Mouse (Mus musculus) forebrain, embryonic 14.5 days (tissue): ENCODE measurements around the gene Tns2. TPM values are rescaled to one million over a fixed set of nuclear protein-coding genes. Genes with fewer than 3 reads are reported as not detected.

Experiments
- ATAC-seq: fragments of 200-750 bp; cut with Nextera tagmentation; 2 replicates; pipeline ENCODE4 v1.8.0; 2017; ENCODE audit warnings: mild to moderate bottlenecking, moderate library complexity
- DNase-seq: peaks from one replicate; pipeline ENCODE4 v3.0.0-alpha.2; 2015; ENCODE audit warnings: low spot score
- H3K27ac ChIP-seq: fragments of 300-500 bp; sonication (generic); 2 replicates; pipeline ENCODE4 v1.5.1; 2014; ENCODE audit warnings: low read depth, mild to moderate bottlenecking, control low read depth, low read length, moderate library complexity
- H3K27me3 ChIP-seq: fragments of 300-500 bp; sonication (generic); replicated peaks from 2 replicates; pipeline ENCODE4 v1.6.1; 2014; ENCODE audit warnings: low read length, control low read depth, mixed read lengths; ENCODE audit not compliant: control insufficient read depth, insufficient read depth
- H3K36me3 ChIP-seq: fragments of 300-500 bp; sonication (generic); 2 replicates; pipeline ENCODE4 v1.6.1; 2014; ENCODE audit warnings: low read length, control low read depth; ENCODE audit not compliant: control insufficient read depth, insufficient read depth
- H3K4me1 ChIP-seq: fragments of 300-500 bp; sonication (generic); 2 replicates; pipeline ENCODE4 v1.6.1; 2014; ENCODE audit warnings: antibody characterized with exemption, low read length, control low read depth; ENCODE audit not compliant: control insufficient read depth, insufficient read depth
- H3K4me2 ChIP-seq: fragments of 300-500 bp; sonication (generic); 2 replicates; pipeline ENCODE4 v1.6.1; 2014; ENCODE audit warnings: mild to moderate bottlenecking, control low read depth, low read length
- H3K4me3 ChIP-seq: fragments of 300-500 bp; sonication (generic); 2 replicates; pipeline ENCODE4 v1.5.1; 2014; ENCODE audit warnings: low read depth, low read length, control low read depth
- H3K9ac ChIP-seq: fragments of 300-500 bp; sonication (generic); 2 replicates; pipeline ENCODE4 v1.6.1; 2014; ENCODE audit warnings: mild to moderate bottlenecking, low read length, control low read depth, moderate library complexity
- H3K9me3 ChIP-seq: fragments of 300-500 bp; sonication (generic); replicated peaks from 2 replicates; pipeline ENCODE4 v1.6.1; 2016; ENCODE audit warnings: low read length, control low read depth, mixed read lengths; ENCODE audit not compliant: control insufficient read depth
- WGBS: fragments of 180-500 bp; shearing (Covaris S2); extraction: QIAGEN DNeasy Blood & Tissue Kit; methylation state at CpG from one replicate; pipeline ENCODE4 v1.1.7; 2014; 5-methylcytosine and 5-hydroxymethylcytosine counted together
- polyA plus RNA-seq: library from polyadenylated mRNA; unstranded; fragments of >200 nt; fragmentation: Nextera tagmentation; extraction: Ambion mirVana; gene quantifications from 2 replicates; pipeline ENCODE4 v1.2.1, GENCODE M21; 2014

The Tns2 gene
- polyA plus RNA-seq, 1 experiment from 2014 or later = 5.5 TPM

GRCm38 (mm10) chr15:102112181-102112580 is 12.0 kb downstream of the Tns2 start:
- Histone ChIP-seq H3K4me2 (no peak overlapping the region), H3K4me3 (no peak overlapping the region), H3K27ac (no peak overlapping the region), H3K27me3 (peaks cover 8% of the 10 kb centered on the region), H3K9ac (no peak overlapping the region), H3K9me3 (no peaks in the 10 kb centered on the region), H3K4me1 (peaks cover 11% of the 10 kb centered on the region), H3K36me3 (peaks cover 21% of the 10 kb centered on the region)
- ATAC-seq = no peak
- WGBS = 88% methylated on average over 6 of the region's 6 CpGs
- DNase-seq = no peak

GRCm38 (mm10) chr15:102112827-102113226 is 12.6 kb downstream of the Tns2 start:
- H3K27ac ChIP-seq = no peak overlapping the region
- H3K27me3 ChIP-seq = peaks cover 1% of the 10 kb centered on the region; the same call in 1 of the 2 replicates
- H3K4me3 ChIP-seq = no peak overlapping the region
- peaks cover 7% of the 10 kb centered on the region for H3K4me1 ChIP-seq
- no peak overlapping the region for H3K9ac ChIP-seq
- DNase-seq (no peak), ATAC-seq (no peak)
- peaks cover 28% of the 10 kb centered on the region for H3K36me3 ChIP-seq
- 87% methylated on average over 8 of the region's 8 CpGs for WGBS
- H3K4me2 ChIP-seq = no peak overlapping the region
- H3K9me3 ChIP-seq = no peaks in the 10 kb centered on the region

- no peaks in the 10 kb centered on the region for H3K27me3 ChIP-seq
- no peaks in the 10 kb centered on the region for H3K9me3 ChIP-seq
- no peak overlapping the region for H3K4me2 ChIP-seq
- WGBS = 81% methylated on average over 4 of the region's 4 CpGs
- no peak overlapping the region for H3K4me3 ChIP-seq
- peaks cover 7% of the 10 kb centered on the region for H3K4me1 ChIP-seq
- H3K27ac ChIP-seq = no peak overlapping the region
- ATAC-seq (no peak), DNase-seq (no peak)
- peaks cover 36% of the 10 kb centered on the region for H3K36me3 ChIP-seq
- H3K9ac ChIP-seq = no peak overlapping the region
Measured at GRCm38 (mm10) chr15:102113674-102114073, 13.5 kb downstream of the Tns2 start.

GRCm38 (mm10) chr15:102114651-102115260 is 14.5 kb downstream of the Tns2 start:
- WGBS = 87% methylated on average over 7 of the region's 7 CpGs
- ATAC-seq = no peak
- H3K4me3 ChIP-seq = no peak overlapping the region
- H3K4me2 ChIP-seq = no peak overlapping the region
- no peaks in the 10 kb centered on the region for H3K9me3 ChIP-seq
- H3K36me3 ChIP-seq = peaks cover 47% of the 10 kb centered on the region
- no peak overlapping the region for H3K9ac ChIP-seq
- DNase-seq = no peak
- H3K27ac ChIP-seq = no peak overlapping the region
- peaks cover 7% of the 10 kb centered on the region for H3K4me1 ChIP-seq
- H3K27me3 ChIP-seq = no peaks in the 10 kb centered on the region

GRCm38 (mm10) chr15:102115731-102116231 is 15.6 kb downstream of the Tns2 start:
- no peak overlapping the region for H3K4me2 ChIP-seq
- peaks cover 7% of the 10 kb centered on the region for H3K4me1 ChIP-seq

GRCm38 (mm10) chr15:102116753-102117415 is 16.7 kb downstream of the Tns2 start:
- 48% methylated on average over 11 of the region's 11 CpGs for WGBS
- H3K4me3 ChIP-seq = no peak overlapping the region
- peak overlapping the region; percentile 18 for H3K9ac ChIP-seq
- H3K4me1 ChIP-seq = peaks cover 7% of the 10 kb centered on the region
- H3K9me3 ChIP-seq = no peaks in the 10 kb centered on the region
- H3K27ac ChIP-seq = peak overlapping the region; percentile 85
- DNase-seq = peak; percentile 79
- ATAC-seq = peak; percentile 79
- H3K4me2 ChIP-seq = no peak overlapping the region
- H3K27me3 ChIP-seq = no peaks in the 10 kb centered on the region
- peaks cover 68% of the 10 kb centered on the region for H3K36me3 ChIP-seq

More at GRCm38 (mm10) chr15:102115731-102116231, 15.6 kb downstream of the Tns2 start:
- DNase-seq (no peak), ATAC-seq (no peak)
- no peak overlapping the region for H3K4me3 ChIP-seq
- H3K27me3 ChIP-seq = no peaks in the 10 kb centered on the region
- H3K27ac ChIP-seq = peak overlapping the region; percentile 85
- H3K9me3 ChIP-seq = no peaks in the 10 kb centered on the region
- 63% methylated on average over 9 of the region's 9 CpGs for WGBS
- no peak overlapping the region for H3K9ac ChIP-seq
- peaks cover 57% of the 10 kb centered on the region for H3K36me3 ChIP-seq

GRCm38 (mm10) chr15:102117461-102118443 is 17.5 kb downstream of the Tns2 start:
- Histone ChIP-seq H3K9ac (no peak overlapping the region; the same call in 1 of the 2 replicates), H3K27me3 (no peaks in the 10 kb centered on the region), H3K27ac (peak overlapping the region; percentile 85), H3K9me3 (no peaks in the 10 kb centered on the region), H3K4me3 (no peak overlapping the region), H3K4me2 (no peak overlapping the region), H3K36me3 (peaks cover 72% of the 10 kb centered on the region), H3K4me1 (peaks cover 7% of the 10 kb centered on the region)
- no peak for ATAC-seq
- 80% methylated on average over 19 of the region's 19 CpGs for WGBS
- DNase-seq = no peak

GRCm38 (mm10) chr15:102118591-102118990 is 18.4 kb downstream of the Tns2 start:
- Histone ChIP-seq H3K4me3 (no peak overlapping the region), H3K27me3 (no peaks in the 10 kb centered on the region), H3K9ac (no peak overlapping the region), H3K36me3 (peaks cover 77% of the 10 kb centered on the region), H3K4me2 (no peak overlapping the region), H3K4me1 (peaks cover 7% of the 10 kb centered on the region), H3K9me3 (no peaks in the 10 kb centered on the region), H3K27ac (no peak overlapping the region)
- WGBS = 77% methylated on average over 4 of the region's 4 CpGs
- no peak for DNase-seq
- ATAC-seq = no peak
